Mouse (Mus musculus): ENCODE data around the gene Cpa4.

Gene Cpa4

GRCm38 (mm10) chr6:30551644-30552580 is 16.3 kb upstream of the Cpa4 start:
- DNase-seq (ENCODE audit: low spot score): no peak

- no peak for DNase-seq (ENCODE audit: low spot score)
Measured at GRCm38 (mm10) chr6:30552628-30553027, 15.5 kb upstream of the Cpa4 start.

DNA sequence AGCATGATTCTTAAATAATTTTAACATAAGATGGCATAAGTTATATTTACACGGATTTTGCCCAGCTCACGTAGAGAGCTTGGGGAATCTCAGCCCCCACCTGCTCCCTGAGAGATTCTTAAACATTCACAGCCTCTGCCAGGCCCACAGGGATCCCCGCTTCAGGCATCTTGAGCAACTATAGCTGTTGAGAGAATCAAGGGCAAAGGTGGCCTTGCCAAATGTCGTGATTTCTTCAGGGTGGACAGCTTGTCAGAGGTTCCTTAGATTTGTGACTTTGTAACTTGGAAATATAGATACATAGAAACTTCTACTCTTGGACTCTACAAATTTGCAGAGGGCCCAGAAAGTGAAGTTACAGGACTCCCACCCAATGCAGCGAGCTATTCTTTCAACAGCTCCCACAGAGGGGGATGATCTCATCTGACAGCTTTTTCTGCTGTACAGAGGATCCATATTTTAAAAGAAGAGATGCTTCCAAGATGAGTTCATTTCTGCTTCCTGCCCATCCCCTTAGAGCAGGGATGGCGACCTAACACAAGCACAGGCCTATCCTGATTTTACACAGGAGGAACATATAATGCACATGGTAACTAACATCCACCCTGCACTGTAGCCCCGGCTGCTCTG is 14.7 kb upstream of the Cpa4 start:
- DNase-seq (ENCODE audit: low spot score): no peak

DNA sequence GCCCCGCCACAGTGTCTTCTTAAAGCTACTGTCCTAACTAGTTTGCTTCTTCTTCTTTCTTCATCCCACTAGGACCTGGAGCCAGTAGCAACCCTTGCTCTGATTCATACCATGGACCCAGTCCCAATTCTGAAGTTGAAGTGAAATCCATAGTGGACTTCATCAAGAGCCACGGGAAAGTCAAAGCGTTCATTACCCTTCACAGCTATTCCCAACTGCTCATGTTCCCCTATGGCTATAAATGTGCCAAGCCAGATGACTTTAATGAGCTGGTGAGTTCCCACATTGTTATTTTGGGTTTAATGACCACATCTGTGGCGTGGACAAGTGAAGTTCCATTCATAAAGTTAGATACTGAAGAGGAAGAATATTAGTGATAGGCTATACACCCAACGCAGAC is 14.1 kb upstream of the Cpa4 start:
- DNase-seq (ENCODE audit: low spot score): no peak

DNA sequence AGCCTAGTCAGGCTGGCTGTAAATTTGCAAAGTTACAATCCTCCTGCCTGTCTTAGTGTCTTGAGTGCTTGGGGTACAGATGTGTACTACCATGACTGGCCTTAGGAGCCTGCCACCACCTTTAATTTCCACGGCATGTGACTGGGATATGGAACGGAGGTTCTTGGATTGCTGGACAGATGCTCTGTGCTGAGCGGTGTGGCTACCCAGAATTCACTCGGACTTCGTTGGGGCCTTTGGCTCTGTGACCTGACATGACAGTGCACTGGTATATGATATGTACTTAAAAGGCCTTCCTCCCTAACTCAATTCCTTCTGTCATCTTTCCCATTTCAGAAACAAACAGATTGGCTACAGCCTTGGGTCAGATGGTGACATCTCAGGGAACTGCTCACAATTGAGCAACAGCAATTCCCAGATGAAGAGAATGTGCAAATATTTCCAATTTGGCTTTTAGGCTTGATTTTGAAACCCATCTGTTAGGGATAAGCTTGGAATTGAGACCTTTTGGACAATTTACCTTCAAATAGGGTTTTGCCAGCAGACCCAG is 13.5 kb upstream of the Cpa4 start:
- no peak for DNase-seq (ENCODE audit: low spot score)

DNA sequence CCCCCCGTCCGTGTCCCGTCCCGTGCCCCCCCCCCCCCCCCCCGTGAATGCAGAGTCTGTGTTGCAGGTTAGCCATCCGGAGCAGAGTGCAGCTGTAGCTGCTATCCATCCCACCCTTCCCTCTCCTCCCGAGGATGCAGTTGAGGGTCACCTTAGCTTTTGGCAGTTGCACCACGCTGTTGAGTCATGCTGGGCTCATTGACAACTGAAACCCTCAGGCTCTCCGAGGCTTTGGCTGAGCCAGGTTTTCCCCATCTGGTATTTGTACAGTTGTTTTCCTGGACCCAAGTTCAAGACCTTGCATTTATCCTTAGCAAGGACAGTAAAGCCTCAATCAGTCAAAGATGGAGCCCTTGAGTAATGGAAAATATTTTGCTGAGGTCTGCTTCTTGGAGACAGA is 12.1 kb upstream of the Cpa4 start:
- DNase-seq (ENCODE audit: low spot score): no peak

DNA sequence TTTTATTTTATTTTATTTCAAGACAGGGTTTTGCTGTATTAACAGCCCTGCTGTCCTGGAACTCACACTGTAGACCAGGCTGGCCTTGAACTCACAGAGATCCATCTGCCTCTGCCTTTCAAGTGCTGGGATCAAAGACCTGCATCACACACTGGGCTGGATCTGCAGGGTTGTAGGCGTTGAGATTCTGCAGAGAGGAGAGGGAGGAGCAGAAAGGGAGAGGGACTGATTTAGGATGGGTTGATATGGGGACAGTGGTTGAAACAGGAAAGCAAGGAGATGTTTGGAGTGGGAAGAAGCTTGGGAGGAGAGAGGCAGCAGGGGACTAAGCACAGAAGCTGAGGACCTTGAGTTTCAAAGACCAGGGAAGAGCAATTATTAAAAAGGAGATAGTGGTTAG is 8.4 kb upstream of the Cpa4 start:
- no peak for DNase-seq (ENCODE audit: low spot score)

DNA sequence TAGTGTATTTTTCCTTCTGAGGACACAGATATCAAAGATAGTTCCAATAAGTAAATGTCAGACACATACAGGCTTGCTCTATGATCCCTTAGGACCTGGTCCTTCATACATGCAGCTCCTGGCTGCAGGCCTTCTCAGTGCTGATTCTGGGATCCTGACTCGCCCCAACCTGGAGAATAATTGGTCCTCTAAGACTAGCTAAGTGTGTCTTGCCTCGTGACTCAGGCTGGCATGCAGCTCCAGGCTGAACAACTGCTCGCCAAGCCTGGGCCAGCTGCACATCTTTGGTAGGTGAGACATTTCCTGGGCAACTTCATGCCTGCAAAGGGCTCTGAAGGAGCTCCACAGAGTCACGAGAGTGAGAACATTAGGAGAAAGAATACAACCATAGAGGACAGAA is 6.0 kb upstream of the Cpa4 start:
- DNase-seq (ENCODE audit: low spot score): no peak

GRCm38 (mm10) chr6:30563575-30563974 is 4.6 kb upstream of the Cpa4 start:
- DNase-seq (ENCODE audit: low spot score): no peak

DNA sequence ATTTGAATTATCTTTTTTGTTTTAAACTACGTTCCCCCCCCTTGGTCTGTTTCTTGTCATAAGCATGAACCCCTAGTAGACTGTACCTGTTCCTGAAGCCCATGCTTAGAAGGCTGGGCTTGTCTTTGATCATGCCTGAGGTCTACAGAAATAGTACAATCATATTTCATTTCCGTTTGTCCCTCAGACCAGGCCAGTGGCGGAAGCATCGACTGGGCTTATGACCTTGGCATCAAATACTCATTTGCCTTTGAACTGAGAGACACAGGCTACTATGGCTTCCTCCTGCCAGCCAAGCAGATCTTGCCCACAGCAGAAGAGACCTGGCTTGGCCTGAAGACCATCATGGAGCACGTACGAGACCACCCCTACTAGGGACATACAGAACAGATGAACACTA is 4.1 kb upstream of the Cpa4 start:
- DNase-seq (ENCODE audit: low spot score): no peak

GRCm38 (mm10) chr6:30569331-30569730 is 1.2 kb downstream of the Cpa4 start:
- DNase-seq (ENCODE audit: low spot score): no peak

- DNase-seq (ENCODE audit: low spot score): no peak
Measured at GRCm38 (mm10) chr6:30570012-30570411, 1.8 kb downstream of the Cpa4 start.

GRCm38 (mm10) chr6:30572456-30573311 is 4.5 kb downstream of the Cpa4 start:
- no peak for DNase-seq (ENCODE audit: low spot score)

- DNase-seq (ENCODE audit: low spot score): no peak
Measured at GRCm38 (mm10) chr6:30573380-30573779, 5.2 kb downstream of the Cpa4 start.

GRCm38 (mm10) chr6:30574945-30575344 is 6.8 kb downstream of the Cpa4 start:
- no peak for DNase-seq (ENCODE audit: low spot score)

DNA sequence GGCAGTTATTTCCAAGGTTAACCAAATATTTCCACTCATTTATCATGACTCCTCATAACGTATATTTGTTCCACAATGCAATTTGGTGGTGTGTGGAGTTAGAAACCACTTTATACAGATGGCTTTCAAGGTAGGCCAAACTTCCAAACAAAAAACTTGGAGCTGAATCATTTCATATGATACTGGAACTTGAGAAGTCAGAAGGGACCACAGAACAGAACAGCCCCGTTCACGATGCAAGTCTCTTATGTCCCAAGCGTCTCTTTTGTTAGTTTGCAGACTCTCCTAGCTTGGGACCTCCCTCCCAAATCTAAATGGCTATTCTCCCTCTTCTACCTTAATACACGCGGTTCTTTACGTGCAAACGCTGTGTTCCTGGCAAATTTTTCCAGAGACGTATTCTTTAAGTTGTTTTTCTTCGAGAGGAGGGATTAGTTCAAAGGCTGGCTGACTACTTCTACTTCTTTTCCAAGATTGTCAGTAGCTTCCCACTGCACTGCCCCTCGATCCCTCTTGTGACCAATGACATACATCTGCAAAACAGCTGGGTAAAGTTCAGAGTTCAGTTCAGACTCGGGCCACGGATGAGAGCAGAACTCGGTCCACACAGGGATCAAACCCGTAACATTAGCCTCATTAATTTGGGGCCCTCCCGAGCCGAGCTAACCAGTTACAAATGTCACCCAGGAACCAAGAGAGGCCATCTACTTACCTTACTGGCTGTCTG is 8.5 kb downstream of the Cpa4 start:
- no peak for DNase-seq (ENCODE audit: low spot score)

DNA sequence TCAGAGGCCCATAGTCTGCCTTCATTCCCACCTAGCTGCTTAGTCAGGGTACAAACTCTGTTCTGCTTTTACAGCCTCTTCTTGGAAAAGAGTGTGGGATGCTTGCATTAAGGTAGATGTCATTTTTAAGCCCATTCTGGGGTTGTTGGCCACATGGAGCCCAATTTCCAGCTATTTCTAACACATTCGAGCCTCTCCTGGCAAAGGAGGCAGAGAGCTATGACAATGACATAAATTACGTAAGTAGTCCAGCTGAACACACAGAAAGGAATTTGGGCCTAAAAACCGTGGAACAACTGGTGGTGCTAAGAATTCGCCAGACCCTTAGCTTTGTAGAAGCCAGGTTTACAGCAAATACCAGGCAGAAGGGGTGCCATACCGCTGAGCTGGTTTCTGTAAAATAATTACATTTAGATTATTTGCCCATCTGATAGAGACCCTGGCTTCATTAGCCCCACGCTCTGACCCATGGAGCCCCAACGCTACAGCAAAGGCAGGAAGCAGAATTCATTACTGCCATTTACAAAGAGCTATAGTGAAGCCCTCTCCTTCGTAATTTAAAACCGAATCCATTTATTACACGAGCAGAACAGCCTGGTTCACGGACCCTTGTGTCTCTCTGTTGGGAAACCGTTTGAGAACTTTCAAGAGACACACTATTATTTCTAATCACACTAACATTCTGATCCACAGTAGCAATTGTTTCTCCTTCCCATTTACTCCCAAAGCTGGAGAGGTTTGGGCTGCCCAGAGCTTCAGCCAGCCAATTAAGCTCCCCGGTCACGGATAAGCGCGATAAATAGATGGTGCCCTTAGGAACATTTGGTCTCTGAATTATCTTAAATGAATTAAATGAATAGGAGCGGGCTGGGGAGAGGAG is 12.0 kb downstream of the Cpa4 start:
- DNase-seq (ENCODE audit: low spot score): no peak

DNA sequence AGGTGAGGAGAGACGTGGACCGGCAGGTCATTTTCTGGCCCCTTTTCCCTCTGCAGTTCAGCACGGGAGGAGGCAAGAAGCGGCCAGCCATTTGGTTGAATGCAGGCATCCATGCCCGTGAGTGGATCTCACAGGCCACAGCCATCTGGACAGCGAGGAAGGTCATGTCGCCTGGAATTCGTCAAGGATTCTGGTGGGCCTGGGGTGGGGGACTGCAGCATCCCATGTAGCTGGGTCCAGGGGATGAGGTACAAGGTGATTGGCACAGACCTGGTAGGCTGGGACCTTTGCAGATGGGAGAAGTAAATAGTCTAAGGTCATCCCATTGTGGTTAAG is 12.6 kb downstream of the Cpa4 start:
- DNase-seq (ENCODE audit: low spot score): no peak

DNA sequence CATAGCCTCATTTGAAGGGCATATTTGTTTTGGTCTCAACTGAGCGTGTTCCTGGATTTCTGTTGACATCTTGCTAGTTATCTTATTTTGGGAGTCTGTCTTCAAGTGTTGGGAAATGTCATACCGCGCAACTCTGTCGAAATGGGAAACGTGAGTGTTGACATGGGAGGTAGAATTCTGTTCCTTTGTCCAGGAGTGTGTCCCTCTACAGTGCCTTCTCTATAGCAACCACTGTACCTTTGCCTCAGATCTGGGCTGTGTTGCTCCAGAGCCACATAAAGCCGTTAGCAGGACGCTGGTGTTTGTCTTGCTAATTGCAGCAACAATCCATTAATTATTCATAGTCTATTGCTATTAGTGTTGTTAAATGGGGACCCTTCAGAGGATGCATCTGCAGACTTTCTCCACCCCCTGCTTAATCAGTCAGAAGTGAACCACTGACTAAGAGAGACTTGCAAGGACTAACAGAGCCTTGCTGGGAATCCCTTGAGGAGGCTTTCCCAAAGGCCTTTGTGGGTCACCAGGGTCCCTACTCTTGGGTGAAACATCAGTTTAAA is 18.8 kb downstream of the Cpa4 start:
- DNase-seq (ENCODE audit: low spot score): no peak

GRCm38 (mm10) chr6:30589819-30590218 is 21.6 kb downstream of the Cpa4 start:
- DNase-seq (ENCODE audit: low spot score): no peak

Data from testis, postnatal 14 days (tissue).